Mouse (Mus musculus) embryonic facial prominence, embryonic 10.5 days (tissue): ENCODE data around the gene Foxn3. TPM values are rescaled to one million over a fixed set of nuclear protein-coding genes. Genes with fewer than 3 reads are reported as not detected.

ENCODE experiments used
- DNase-seq: peaks from one replicate; pipeline ENCODE4 v3.0.0-alpha.2; 2017; ENCODE audit warnings: low spot score
- H3K27ac ChIP-seq: fragments of 300-500 bp; sonication (generic); replicated peaks from 2 replicates; pipeline ENCODE4 v1.5.1; 2016; ENCODE audit warnings: mild to moderate bottlenecking
- H3K27me3 ChIP-seq: fragments of 300-500 bp; sonication (generic); replicated peaks from 2 replicates; pipeline ENCODE4 v1.6.1; 2016; ENCODE audit warnings: low read depth, mild to moderate bottlenecking; ENCODE audit not compliant: poor library complexity, severe bottlenecking
- H3K36me3 ChIP-seq: fragments of 300-500 bp; sonication (generic); replicated peaks from 2 replicates; pipeline ENCODE4 v1.6.1; 2016; ENCODE audit warnings: mild to moderate bottlenecking, moderate library complexity
- H3K4me1 ChIP-seq: fragments of 300-500 bp; sonication (generic); 2 replicates; pipeline ENCODE4 v1.6.1; 2016
- H3K4me3 ChIP-seq: fragments of 300-500 bp; sonication (generic); 2 replicates; pipeline ENCODE4 v1.5.1; 2016; ENCODE audit warnings: mild to moderate bottlenecking, moderate library complexity
- H3K9me3 ChIP-seq: fragments of 300-500 bp; sonication (generic); 2 replicates; pipeline ENCODE4 v1.6.1; 2016; ENCODE audit warnings: mild to moderate bottlenecking
- WGBS: fragments of 180-500 bp; shearing (Covaris S2); methylation state at CpG from one replicate; pipeline ENCODE4 v1.1.7; 2016; 5-methylcytosine and 5-hydroxymethylcytosine counted together
- polyA plus RNA-seq: library from polyadenylated mRNA; unstranded; fragments of >200 nt; fragmentation: Nextera tagmentation; extraction: Ambion mirVana; gene quantifications from 2 replicates; pipeline ENCODE4 v1.2.1, GENCODE M21; 2016

Gene Foxn3
- polyA plus RNA-seq, 1 experiment from 2014 or later: 64.7 TPM

DNA sequence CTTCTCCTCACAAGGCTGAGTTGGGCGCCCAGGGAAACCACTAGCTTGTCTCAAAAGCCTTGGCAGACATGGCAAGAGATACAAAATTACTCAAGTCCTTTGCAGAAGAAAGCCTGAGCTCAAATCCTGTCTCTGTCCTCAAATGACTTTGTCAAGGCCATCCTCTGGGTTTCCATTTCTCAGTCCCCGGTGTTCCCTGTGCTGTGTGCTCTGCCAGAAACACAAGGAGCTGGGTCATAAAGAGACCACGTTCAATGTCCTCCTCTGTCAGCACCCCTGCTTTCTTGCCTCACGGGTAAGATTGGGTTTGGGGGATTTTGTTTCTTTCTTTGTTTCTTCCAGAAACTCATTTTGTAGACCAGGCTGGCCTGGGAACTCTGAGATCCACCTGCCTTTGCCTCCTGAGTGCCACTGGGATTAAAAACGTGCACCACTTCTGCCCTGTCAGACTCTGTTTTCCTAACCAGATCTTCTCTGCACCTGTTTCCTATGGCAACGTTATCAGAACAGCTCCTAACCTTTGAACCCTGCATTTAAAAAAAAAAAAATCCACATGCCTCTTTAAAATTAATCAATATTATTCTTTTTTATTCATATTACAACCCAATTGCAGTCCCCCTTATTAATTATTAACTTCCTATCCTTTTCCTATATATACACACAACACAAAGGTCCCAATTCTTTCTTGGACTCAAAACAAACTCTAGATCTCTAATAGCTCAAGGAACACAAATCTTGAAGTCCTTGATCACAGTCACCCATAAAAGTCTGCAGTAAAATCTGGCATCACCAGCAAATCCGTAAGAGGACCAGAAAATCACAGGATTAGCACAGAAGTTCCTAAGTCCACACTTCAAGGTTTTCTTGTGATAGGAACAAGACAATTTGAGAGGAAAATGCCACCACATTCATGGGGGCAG, 144.6 kb downstream of the Foxn3 start:
- Histone ChIP-seq H3K27ac (no peak overlapping the region), H3K27me3 (no peaks in the 10 kb centered on the region), H3K36me3 (no peaks in the 10 kb centered on the region), H3K4me1 (peaks cover 21% of the 10 kb centered on the region), H3K9me3 (no peaks in the 10 kb centered on the region), H3K4me3 (no peak overlapping the region)
- WGBS: 78% methylated on average over 7 of the region's 7 CpGs
- no peak for DNase-seq

DNA sequence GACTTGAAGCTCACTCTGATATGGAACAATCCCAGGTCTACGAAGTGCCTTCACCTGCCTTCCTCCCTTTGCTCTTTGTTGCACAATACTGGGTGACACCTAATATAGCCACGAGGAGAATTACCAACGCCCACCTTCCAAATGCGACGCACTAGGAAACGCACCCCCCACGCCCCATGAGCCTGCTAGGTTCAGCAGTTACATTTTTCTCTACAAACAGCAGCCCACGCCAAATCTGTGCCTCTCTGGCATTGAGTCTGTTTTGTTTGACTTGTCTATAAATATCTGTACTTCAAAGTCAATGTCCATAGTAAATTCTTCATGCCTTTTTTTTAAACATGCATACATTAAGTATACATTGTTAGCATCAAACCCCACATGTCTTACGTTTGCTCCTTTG, 145.5 kb downstream of the Foxn3 start:
- H3K4me3 ChIP-seq: no peak overlapping the region
- H3K9me3 ChIP-seq: no peaks in the 10 kb centered on the region
- H3K27ac ChIP-seq: no peak overlapping the region
- H3K36me3 ChIP-seq: no peaks in the 10 kb centered on the region
- no peaks in the 10 kb centered on the region for H3K27me3 ChIP-seq
- WGBS: 93% methylated on average over 9 of the region's 9 CpGs
- DNase-seq: no peak
- peaks cover 25% of the 10 kb centered on the region for H3K4me1 ChIP-seq

- Histone ChIP-seq H3K9me3 (no peaks in the 10 kb centered on the region), H3K4me1 (peaks cover 33% of the 10 kb centered on the region), H3K4me3 (no peak overlapping the region), H3K36me3 (no peaks in the 10 kb centered on the region), H3K27me3 (no peaks in the 10 kb centered on the region), H3K27ac (no peak overlapping the region)
- DNase-seq: no peak
- 58% methylated on average over 5 of the region's 5 CpGs for WGBS
These were observed 147.8 kb downstream of the Foxn3 start for GRCm38 (mm10) chr12:99415538-99415937.

- H3K27ac ChIP-seq: no peak overlapping the region
- 29% methylated on average over 3 of the region's 3 CpGs for WGBS
- no peak for DNase-seq
- peaks cover 33% of the 10 kb centered on the region for H3K4me1 ChIP-seq
- H3K9me3 ChIP-seq: no peaks in the 10 kb centered on the region
- H3K27me3 ChIP-seq: no peaks in the 10 kb centered on the region
- H3K36me3 ChIP-seq: no peaks in the 10 kb centered on the region; the same call in 1 of the 2 replicates
- H3K4me3 ChIP-seq: no peak overlapping the region
These were observed 150.9 kb downstream of the Foxn3 start for GRCm38 (mm10) chr12:99412496-99412895.

- no peak overlapping the region for H3K4me3 ChIP-seq
- H3K27me3 ChIP-seq: no peaks in the 10 kb centered on the region
- 23% methylated on average over 7 of the region's 7 CpGs for WGBS
- H3K9me3 ChIP-seq: no peaks in the 10 kb centered on the region
- peaks cover 33% of the 10 kb centered on the region for H3K4me1 ChIP-seq
- no peak for DNase-seq
- no peaks in the 10 kb centered on the region; the same call in 1 of the 2 replicates for H3K36me3 ChIP-seq
- no peak overlapping the region for H3K27ac ChIP-seq
These were observed 151.3 kb downstream of the Foxn3 start for GRCm38 (mm10) chr12:99412034-99412433.

DNA sequence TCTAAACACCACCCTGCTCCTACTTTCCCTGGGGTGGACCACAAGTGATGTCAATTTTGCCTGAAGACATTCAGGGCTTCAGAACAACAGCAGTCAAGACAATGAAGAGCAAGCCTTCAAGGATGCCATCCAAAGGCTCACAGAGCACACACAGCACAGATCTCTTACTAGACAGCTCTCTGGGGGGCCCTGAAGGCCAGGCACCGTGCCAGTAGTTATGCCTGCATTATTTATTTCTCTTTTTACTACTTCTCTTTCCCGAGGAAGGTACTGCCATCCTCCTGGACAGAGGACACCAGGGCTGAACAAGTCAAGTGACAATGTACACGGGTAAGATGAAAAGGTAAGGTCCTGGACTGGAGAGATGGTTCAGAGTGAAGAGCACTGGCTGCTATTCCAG, 154.7 kb downstream of the Foxn3 start:
- Histone ChIP-seq H3K36me3 (no peaks in the 10 kb centered on the region; the same call in none of the 2 replicates), H3K27me3 (no peaks in the 10 kb centered on the region), H3K4me1 (peaks cover 21% of the 10 kb centered on the region), H3K27ac (no peak overlapping the region), H3K9me3 (no peaks in the 10 kb centered on the region), H3K4me3 (no peak overlapping the region)
- 87% methylated on average over 3 of the region's 3 CpGs for WGBS
- DNase-seq: no peak

GRCm38 (mm10) chr12:99408089-99408488, 155.3 kb downstream of the Foxn3 start:
- no peak overlapping the region for H3K4me3 ChIP-seq
- DNase-seq: no peak
- no peaks in the 10 kb centered on the region for H3K27me3 ChIP-seq
- H3K27ac ChIP-seq: no peak overlapping the region
- H3K36me3 ChIP-seq: peaks cover 6% of the 10 kb centered on the region
- 93% methylated on average over 16 of the region's 16 CpGs for WGBS
- peaks cover 19% of the 10 kb centered on the region for H3K4me1 ChIP-seq
- no peaks in the 10 kb centered on the region for H3K9me3 ChIP-seq

DNA sequence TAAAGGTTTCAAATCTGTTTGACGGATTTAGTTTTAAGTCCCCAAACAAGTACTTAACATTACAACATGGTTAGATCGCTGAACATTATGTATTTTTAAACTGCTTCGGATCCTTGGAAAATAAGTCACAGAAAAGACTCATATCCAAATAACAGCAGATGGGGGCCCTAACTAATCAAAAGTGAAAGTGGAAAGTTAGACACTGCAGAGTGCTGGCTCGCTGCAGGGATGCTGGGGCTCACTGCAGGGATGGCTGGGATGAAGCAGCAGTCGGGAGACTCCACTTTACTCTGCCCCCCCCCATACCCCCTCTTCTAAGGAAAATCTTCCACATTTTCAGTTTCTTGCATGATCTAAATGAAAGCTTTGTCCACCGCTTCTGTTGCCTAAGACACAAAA, 156.1 kb downstream of the Foxn3 start:
- Histone ChIP-seq H3K4me1 (peaks cover 15% of the 10 kb centered on the region), H3K27ac (no peak overlapping the region), H3K27me3 (no peaks in the 10 kb centered on the region), H3K9me3 (no peaks in the 10 kb centered on the region), H3K4me3 (no peak overlapping the region), H3K36me3 (peaks cover 7% of the 10 kb centered on the region)
- DNase-seq: no peak
- 86% methylated on average over 6 of the region's 6 CpGs for WGBS

- Histone ChIP-seq H3K27me3 (no peaks in the 10 kb centered on the region), H3K4me1 (peaks cover 10% of the 10 kb centered on the region), H3K36me3 (peaks cover 7% of the 10 kb centered on the region), H3K9me3 (no peaks in the 10 kb centered on the region), H3K4me3 (no peak overlapping the region), H3K27ac (no peak overlapping the region)
- DNase-seq: no peak
- WGBS: 79% methylated on average over 15 of the region's 15 CpGs
These were observed 156.6 kb downstream of the Foxn3 start for GRCm38 (mm10) chr12:99406697-99407317.

DNA sequence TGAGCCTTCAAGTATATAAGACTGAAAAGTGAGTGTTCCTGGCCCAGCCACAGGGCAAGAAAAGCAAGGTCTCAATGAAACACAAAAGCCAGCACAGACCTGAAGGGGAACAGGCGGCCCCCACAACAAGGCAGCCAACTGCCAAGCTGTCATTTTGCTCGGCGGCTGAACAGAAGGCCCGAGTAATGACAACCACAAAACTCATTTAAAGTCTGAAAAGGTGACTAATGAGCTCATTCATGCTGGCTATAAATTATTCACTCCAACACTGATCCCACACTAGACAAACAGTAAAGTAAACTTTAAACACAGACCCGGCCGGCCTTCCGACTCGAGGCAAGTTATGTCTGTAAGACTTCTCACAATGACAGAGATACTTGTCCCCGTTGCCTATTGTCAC, 157.1 kb downstream of the Foxn3 start:
- DNase-seq: peak; percentile 28
- 60% methylated on average over 9 of the region's 9 CpGs for WGBS

DNA sequence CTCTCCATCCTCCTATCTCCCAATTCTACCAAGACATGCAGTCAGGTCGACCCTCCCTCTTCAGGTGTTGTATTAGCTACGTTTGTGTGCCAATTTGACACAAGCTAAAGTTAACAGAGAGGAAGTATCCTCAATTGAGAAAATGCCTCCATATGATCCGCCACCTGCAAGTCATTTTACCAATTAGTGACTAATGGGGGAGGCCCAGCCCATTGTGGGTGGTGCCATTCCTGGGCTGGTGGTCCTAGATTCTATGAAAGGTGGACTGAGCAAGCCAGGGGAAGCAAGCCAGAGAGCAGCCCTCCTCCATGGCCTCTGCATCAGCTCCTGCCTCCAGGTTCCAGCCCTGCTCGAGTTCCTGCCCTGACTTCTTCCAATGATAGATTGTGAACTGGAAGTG, 158.0 kb downstream of the Foxn3 start:
- no peak overlapping the region for H3K27ac ChIP-seq
- peak; percentile 55 for DNase-seq
- H3K4me1 ChIP-seq: peaks cover 10% of the 10 kb centered on the region
- no peak overlapping the region for H3K4me3 ChIP-seq
- H3K9me3 ChIP-seq: no peaks in the 10 kb centered on the region
- peaks cover 7% of the 10 kb centered on the region for H3K36me3 ChIP-seq
- 57% methylated on average over 4 of the region's 4 CpGs for WGBS
- no peaks in the 10 kb centered on the region for H3K27me3 ChIP-seq

More for the DNA sequence above, 157.1 kb downstream of the Foxn3 start:
- no peaks in the 10 kb centered on the region for H3K9me3 ChIP-seq
- H3K4me1 ChIP-seq: peaks cover 10% of the 10 kb centered on the region
- no peak overlapping the region for H3K27ac ChIP-seq
- H3K4me3 ChIP-seq: no peak overlapping the region
- H3K27me3 ChIP-seq: no peaks in the 10 kb centered on the region
- H3K36me3 ChIP-seq: peaks cover 7% of the 10 kb centered on the region

DNA sequence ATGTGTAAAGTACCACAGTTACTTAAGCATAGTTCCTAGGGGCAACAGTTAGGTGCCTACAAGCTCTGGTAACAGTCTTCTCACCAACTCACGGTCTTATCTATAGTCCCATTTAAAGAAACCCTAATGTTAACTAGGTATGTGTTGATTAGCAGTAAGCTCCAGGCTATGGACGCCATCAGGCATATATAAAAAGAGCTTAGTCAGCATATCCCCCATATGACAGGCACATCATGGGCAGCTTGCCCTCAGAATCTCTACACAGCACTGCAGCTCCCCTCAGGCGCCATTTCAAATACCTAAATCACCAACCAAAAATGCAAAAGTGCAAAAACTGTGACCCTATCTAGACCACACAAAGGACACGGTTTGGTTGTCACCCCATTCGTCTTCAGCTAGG, 160.4 kb downstream of the Foxn3 start:
- peaks cover 7% of the 10 kb centered on the region for H3K36me3 ChIP-seq
- no peak for DNase-seq
- H3K27ac ChIP-seq: no peak overlapping the region
- H3K27me3 ChIP-seq: no peaks in the 10 kb centered on the region
- peaks cover 10% of the 10 kb centered on the region for H3K4me1 ChIP-seq
- no peaks in the 10 kb centered on the region for H3K9me3 ChIP-seq
- WGBS: 94% methylated on average over 5 of the region's 5 CpGs
- H3K4me3 ChIP-seq: no peak overlapping the region

- H3K4me3 ChIP-seq: no peak overlapping the region
- WGBS: 96% methylated on average over 8 of the region's 8 CpGs
- H3K27ac ChIP-seq: no peak overlapping the region
- H3K36me3 ChIP-seq: peaks cover 11% of the 10 kb centered on the region
- H3K9me3 ChIP-seq: no peaks in the 10 kb centered on the region
- H3K4me1 ChIP-seq: peaks cover 5% of the 10 kb centered on the region
- no peaks in the 10 kb centered on the region for H3K27me3 ChIP-seq
- no peak for DNase-seq
These were observed 162.5 kb downstream of the Foxn3 start for GRCm38 (mm10) chr12:99400907-99401306.
